Mouse (Mus musculus): ENCODE results near the gene Gm17409. TPM values are rescaled to one million over a fixed set of nuclear protein-coding genes. Genes with fewer than 3 reads are reported as not detected.
A peak's percentile ranks its signal among the peaks of the same experiment; 100 is the strongest.

Gm17409 gene
- polyA plus RNA-seq, 1 experiment from 2014 or later = not detected

- TF ChIP-seq EP300 (optimal IDR thresholded peaks at IDR 0.05) = no peak
- TF ChIP-seq CTCF (IDR thresholded peaks at IDR 0.05; ENCODE audit: low read depth) = no peak
- Histone ChIP-seq H3K4me1 (replicated peaks; ENCODE audit: control insufficient read depth, insufficient read depth) (no peaks in the 10 kb centered on the region), H3K4me3 (ENCODE audit: low read depth, low read length) (no peak overlapping the region), H3K36me3 (ENCODE audit: control insufficient read depth, insufficient read depth, low read length) (no peaks in the 10 kb centered on the region; the same call in 1 of the 2 replicates), H3K27ac (replicated peaks) (no peak overlapping the region; the same call in 1 of the 2 replicates), H3K4me2 (replicated peaks; ENCODE audit: low read depth) (no peak overlapping the region), H3K9ac (ENCODE audit: low read length) (no peak overlapping the region), H3K9me3 (ENCODE audit: control insufficient read depth, low read length) (no peaks in the 10 kb centered on the region), H3K27me3 (ENCODE audit: control insufficient read depth, insufficient read depth, low read length) (no peaks in the 10 kb centered on the region)
- WGBS = 90% methylated on average over 13 of the region's 13 CpGs
- no peak for ATAC-seq (ENCODE audit: low FRiP score, low TSS enrichment)
- no peak for DNase-seq (ENCODE audit: low spot score)
Observed at GRCm38 (mm10) chr2:58435507-58435906, 34.4 kb upstream of the Gm17409 start.

GRCm38 (mm10) chr2:58436911-58437310 lies 33.0 kb upstream of the Gm17409 start:
- Histone ChIP-seq H3K4me2 (replicated peaks; ENCODE audit: low read depth) (no peak overlapping the region), H3K36me3 (ENCODE audit: control insufficient read depth, insufficient read depth, low read length) (no peaks in the 10 kb centered on the region; the same call in 1 of the 2 replicates), H3K4me3 (ENCODE audit: low read depth, low read length) (no peak overlapping the region), H3K27ac (replicated peaks) (no peak overlapping the region), H3K4me1 (replicated peaks; ENCODE audit: control insufficient read depth, insufficient read depth) (no peaks in the 10 kb centered on the region), H3K9me3 (ENCODE audit: control insufficient read depth, low read length) (no peaks in the 10 kb centered on the region), H3K27me3 (ENCODE audit: control insufficient read depth, insufficient read depth, low read length) (no peaks in the 10 kb centered on the region), H3K9ac (ENCODE audit: low read length) (no peak overlapping the region)
- no peak for TF ChIP-seq CTCF (IDR thresholded peaks at IDR 0.05; ENCODE audit: low read depth)
- TF ChIP-seq EP300 (optimal IDR thresholded peaks at IDR 0.05) = no peak
- ATAC-seq (ENCODE audit: low FRiP score, low TSS enrichment) = no peak
- peak; percentile 7 for DNase-seq (ENCODE audit: low spot score)
- 80% methylated on average over 3 of the region's 3 CpGs for WGBS

- Histone ChIP-seq H3K9me3 (ENCODE audit: control insufficient read depth, low read length) (no peaks in the 10 kb centered on the region), H3K27me3 (ENCODE audit: control insufficient read depth, insufficient read depth, low read length) (no peaks in the 10 kb centered on the region), H3K36me3 (ENCODE audit: control insufficient read depth, insufficient read depth, low read length) (peaks cover 5% of the 10 kb centered on the region), H3K9ac (ENCODE audit: low read length) (no peak overlapping the region), H3K4me1 (replicated peaks; ENCODE audit: control insufficient read depth, insufficient read depth) (no peaks in the 10 kb centered on the region), H3K4me2 (replicated peaks; ENCODE audit: low read depth) (no peak overlapping the region), H3K4me3 (ENCODE audit: low read depth, low read length) (no peak overlapping the region), H3K27ac (replicated peaks) (no peak overlapping the region)
- ATAC-seq (ENCODE audit: low FRiP score, low TSS enrichment) (no peak), DNase-seq (ENCODE audit: low spot score) (peak; percentile 10)
- TF ChIP-seq EP300 (optimal IDR thresholded peaks at IDR 0.05) = no peak
- TF ChIP-seq CTCF (IDR thresholded peaks at IDR 0.05; ENCODE audit: low read depth) = no peak
- 74% methylated on average over 4 of the region's 4 CpGs for WGBS
Observed at GRCm38 (mm10) chr2:58443163-58443562, 26.8 kb upstream of the Gm17409 start.

- no peaks in the 10 kb centered on the region for H3K9me3 ChIP-seq (ENCODE audit: control insufficient read depth, low read length)
- 91% methylated on average over 15 of the region's 15 CpGs for WGBS
- H3K27ac ChIP-seq (replicated peaks) = no peak overlapping the region
- H3K4me1 ChIP-seq (replicated peaks; ENCODE audit: control insufficient read depth, insufficient read depth) = no peaks in the 10 kb centered on the region
- ATAC-seq (ENCODE audit: low FRiP score, low TSS enrichment) (no peak), DNase-seq (ENCODE audit: low spot score) (peak; percentile 3)
- no peak overlapping the region for H3K9ac ChIP-seq (ENCODE audit: low read length)
- no peaks in the 10 kb centered on the region for H3K27me3 ChIP-seq (ENCODE audit: control insufficient read depth, insufficient read depth, low read length)
- no peak overlapping the region for H3K4me3 ChIP-seq (ENCODE audit: low read depth, low read length)
- TF ChIP-seq EP300 (optimal IDR thresholded peaks at IDR 0.05) (no peak), CTCF (IDR thresholded peaks at IDR 0.05; ENCODE audit: low read depth) (no peak)
- peaks cover 5% of the 10 kb centered on the region for H3K36me3 ChIP-seq (ENCODE audit: control insufficient read depth, insufficient read depth, low read length)
- H3K4me2 ChIP-seq (replicated peaks; ENCODE audit: low read depth) = no peak overlapping the region
Observed at GRCm38 (mm10) chr2:58447001-58447400, 22.9 kb upstream of the Gm17409 start.

GRCm38 (mm10) chr2:58454095-58454865 lies 15.6 kb upstream of the Gm17409 start:
- Histone ChIP-seq H3K4me2 (replicated peaks; ENCODE audit: low read depth) (no peak overlapping the region), H3K27me3 (ENCODE audit: control insufficient read depth, insufficient read depth, low read length) (no peaks in the 10 kb centered on the region), H3K9ac (ENCODE audit: low read length) (no peak overlapping the region), H3K27ac (replicated peaks) (no peak overlapping the region), H3K9me3 (ENCODE audit: control insufficient read depth, low read length) (no peaks in the 10 kb centered on the region), H3K4me3 (ENCODE audit: low read depth, low read length) (no peak overlapping the region), H3K4me1 (replicated peaks; ENCODE audit: control insufficient read depth, insufficient read depth) (no peaks in the 10 kb centered on the region), H3K36me3 (ENCODE audit: control insufficient read depth, insufficient read depth, low read length) (peaks cover 9% of the 10 kb centered on the region)
- ATAC-seq (ENCODE audit: low FRiP score, low TSS enrichment) (no peak), DNase-seq (ENCODE audit: low spot score) (no peak)
- 89% methylated on average over 16 of the region's 16 CpGs for WGBS
- no peak for TF ChIP-seq EP300 (optimal IDR thresholded peaks at IDR 0.05)
- TF ChIP-seq CTCF (IDR thresholded peaks at IDR 0.05; ENCODE audit: low read depth) = no peak

GRCm38 (mm10) chr2:58456843-58457487 lies 13.0 kb upstream of the Gm17409 start:
- no peaks in the 10 kb centered on the region for H3K9me3 ChIP-seq (ENCODE audit: control insufficient read depth, low read length)
- peaks cover 9% of the 10 kb centered on the region for H3K36me3 ChIP-seq (ENCODE audit: control insufficient read depth, insufficient read depth, low read length)
- no peak overlapping the region for H3K27ac ChIP-seq (replicated peaks)
- 87% methylated on average over 8 of the region's 8 CpGs for WGBS
- H3K27me3 ChIP-seq (ENCODE audit: control insufficient read depth, insufficient read depth, low read length) = no peaks in the 10 kb centered on the region
- no peaks in the 10 kb centered on the region for H3K4me1 ChIP-seq (replicated peaks; ENCODE audit: control insufficient read depth, insufficient read depth)
- no peak overlapping the region for H3K4me3 ChIP-seq (ENCODE audit: low read depth, low read length)
- H3K4me2 ChIP-seq (replicated peaks; ENCODE audit: low read depth) = no peak overlapping the region
- no peak overlapping the region for H3K9ac ChIP-seq (ENCODE audit: low read length)
- TF ChIP-seq CTCF (IDR thresholded peaks at IDR 0.05; ENCODE audit: low read depth) (no peak), EP300 (optimal IDR thresholded peaks at IDR 0.05) (no peak)
- no peak for ATAC-seq (ENCODE audit: low FRiP score, low TSS enrichment)
- no peak for DNase-seq (ENCODE audit: low spot score)

Measured in stomach, postnatal 0 days (tissue).